Mouse (Mus musculus) testis, adult 2 months (tissue): ENCODE data around the gene Tcea3. TPM values are rescaled to one million over a fixed set of nuclear protein-coding genes. Genes with fewer than 3 reads are reported as not detected.

ENCODE experiments used
- H3K27ac ChIP-seq: fragments of 200-500 bp; 2 replicates; pipeline ENCODE4 v1.5.1; 2012; ENCODE audit warnings: low read depth, low read length; ENCODE audit not compliant: control insufficient read depth, insufficient read depth
- H3K27me3 ChIP-seq: fragments of 200-500 bp; 2 replicates; pipeline ENCODE4 v1.6.1; 2012; ENCODE audit warnings: mild to moderate bottlenecking, low read length, moderate library complexity; ENCODE audit not compliant: control insufficient read depth, insufficient read depth
- H3K36me3 ChIP-seq: fragments of 200-500 bp; 2 replicates; pipeline ENCODE4 v1.6.1; 2012; ENCODE audit warnings: mild to moderate bottlenecking, low read length; ENCODE audit not compliant: control insufficient read depth, insufficient read depth
- H3K4me1 ChIP-seq: fragments of 200-500 bp; 2 replicates; pipeline ENCODE4 v1.6.1; 2012; ENCODE audit warnings: low read length; ENCODE audit not compliant: control insufficient read depth, insufficient read depth
- H3K4me3 ChIP-seq: fragments of 200-500 bp; 2 replicates; pipeline ENCODE4 v1.5.1; 2012; ENCODE audit warnings: low read depth, mild to moderate bottlenecking, low read length, moderate library complexity, mixed read lengths; ENCODE audit not compliant: control insufficient read depth
- CTCF ChIP-seq: fragments of 200-500 bp; IDR thresholded peaks from 2 replicates; pipeline ENCODE4 v1.5.1; 2012; ENCODE audit warnings: low read depth, mild to moderate bottlenecking, inconsistent platforms, low read length, moderate library complexity; ENCODE audit not compliant: control insufficient read depth, insufficient read depth, insufficient replicate concordance
- POLR2A ChIP-seq: fragments of 200-500 bp; IDR thresholded peaks from 2 replicates; pipeline ENCODE4 v1.6.1; 2012; ENCODE audit warnings: low read depth, mild to moderate bottlenecking, inconsistent platforms, low read length, moderate library complexity; ENCODE audit not compliant: control insufficient read depth
- polyA plus RNA-seq: library from polyadenylated mRNA; depleted of rRNA; stranded (reverse); fragments of >200 nt; gene quantifications from 2 replicates; pipeline ENCODE4 v1.2.3, GENCODE M21; 2012

Tcea3 gene
- polyA plus RNA-seq, 1 experiment: 0.49 TPM

GRCm38 (mm10) chr4:136289918-136290780 lies 42.6 kb downstream of the Tcea3 start:
- peaks cover 1% of the 10 kb centered on the region; the same call in 1 of the 2 replicates for H3K36me3 ChIP-seq

GRCm38 (mm10) chr4:136290781-136291595 lies 43.5 kb downstream of the Tcea3 start:
- TF ChIP-seq CTCF: no peak
- TF ChIP-seq POLR2A: no peak
- Histone ChIP-seq H3K4me1 (peaks cover 15% of the 10 kb centered on the region), H3K4me3 (peak overlapping the region; percentile 41), H3K36me3 (peaks cover 1% of the 10 kb centered on the region; the same call in 1 of the 2 replicates), H3K27me3 (no peaks in the 10 kb centered on the region), H3K27ac (no peak overlapping the region)

More at GRCm38 (mm10) chr4:136289918-136290780, 42.6 kb downstream of the Tcea3 start:
- Histone ChIP-seq H3K4me3 (peak overlapping the region; percentile 41), H3K27ac (no peak overlapping the region), H3K4me1 (peaks cover 16% of the 10 kb centered on the region), H3K27me3 (no peaks in the 10 kb centered on the region)
- TF ChIP-seq POLR2A (no peak), CTCF (no peak)

GRCm38 (mm10) chr4:136291692-136292091 lies 44.2 kb downstream of the Tcea3 start:
- H3K36me3 ChIP-seq: peaks cover 1% of the 10 kb centered on the region; the same call in 1 of the 2 replicates
- no peaks in the 10 kb centered on the region for H3K27me3 ChIP-seq

GRCm38 (mm10) chr4:136295941-136296340 lies 48.4 kb downstream of the Tcea3 start:
- Histone ChIP-seq H3K4me1 (peaks cover under 1% of the 10 kb centered on the region; the same call in 1 of the 2 replicates), H3K36me3 (no peaks in the 10 kb centered on the region), H3K27ac (no peak overlapping the region), H3K4me3 (no peak overlapping the region), H3K27me3 (no peaks in the 10 kb centered on the region)
- TF ChIP-seq POLR2A (no peak), CTCF (no peak)

More at GRCm38 (mm10) chr4:136291692-136292091, 44.2 kb downstream of the Tcea3 start:
- peaks cover 15% of the 10 kb centered on the region for H3K4me1 ChIP-seq
- no peak overlapping the region for H3K27ac ChIP-seq
- H3K4me3 ChIP-seq: no peak overlapping the region
- no peak for TF ChIP-seq CTCF
- no peak for TF ChIP-seq POLR2A

GRCm38 (mm10) chr4:136302462-136302861 lies 54.9 kb downstream of the Tcea3 start:
- no peaks in the 10 kb centered on the region for H3K36me3 ChIP-seq
- no peak overlapping the region for H3K4me3 ChIP-seq
- H3K27ac ChIP-seq: no peak overlapping the region
- H3K4me1 ChIP-seq: no peaks in the 10 kb centered on the region
- no peak for TF ChIP-seq POLR2A
- TF ChIP-seq CTCF: no peak
- H3K27me3 ChIP-seq: no peaks in the 10 kb centered on the region

- no peak for TF ChIP-seq POLR2A
- TF ChIP-seq CTCF: no peak
- Histone ChIP-seq H3K4me1 (no peaks in the 10 kb centered on the region; the same call in 1 of the 2 replicates), H3K27me3 (no peaks in the 10 kb centered on the region), H3K27ac (no peak overlapping the region), H3K4me3 (no peak overlapping the region), H3K36me3 (no peaks in the 10 kb centered on the region)
These were observed 56.7 kb downstream of the Tcea3 start for GRCm38 (mm10) chr4:136304181-136304580.

- no peak overlapping the region for H3K27ac ChIP-seq
- TF ChIP-seq CTCF (no peak), POLR2A (no peak)
- H3K4me3 ChIP-seq: no peak overlapping the region
- peaks cover 3% of the 10 kb centered on the region for H3K4me1 ChIP-seq
- H3K36me3 ChIP-seq: no peaks in the 10 kb centered on the region
- H3K27me3 ChIP-seq: no peaks in the 10 kb centered on the region
These were observed 60.8 kb downstream of the Tcea3 start for GRCm38 (mm10) chr4:136308355-136308754.
